Mouse (Mus musculus): Measurements from ENCODE around the gene Adgrl3.

DNA sequence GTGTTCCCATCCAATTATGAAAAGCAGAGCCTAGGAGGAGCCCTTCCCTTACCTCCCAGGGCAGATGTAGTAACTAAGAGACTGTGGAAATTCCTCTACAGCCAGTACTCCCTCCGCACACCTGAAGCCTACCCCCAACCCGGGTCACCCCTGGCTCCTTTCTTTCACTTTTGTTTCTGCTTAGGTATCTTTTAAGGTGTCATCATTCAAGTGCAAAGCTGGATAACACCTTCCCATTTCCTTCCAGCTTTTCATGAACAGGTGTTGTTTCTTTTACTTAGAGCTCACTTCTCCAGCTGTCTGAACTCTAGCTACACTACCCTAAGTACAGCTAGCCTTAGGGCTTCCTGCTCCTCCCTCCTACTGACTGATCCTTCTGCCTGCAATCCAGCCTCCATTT is 634.0 kb downstream of the Adgrl3 start:
- TF ChIP-seq POLR2A (IDR thresholded peaks at IDR 0.05; ENCODE audit: insufficient read depth, low read depth, low read length) (no peak), CTCF (IDR thresholded peaks at IDR 0.05) (no peak)

All from heart, adult 2 months (tissue).